Mouse (Mus musculus): ENCODE measurements at regions not wholly inside any gene's neighbourhood (a gene's known extent, or its start where the extent isn't known, plus 50 kb on each side); places are given as distances from the start of the nearest gene placed in this dataset.

- Histone ChIP-seq H3K4me3 (ENCODE audit: low read depth, low read length) (no peak overlapping the region), H3K27ac (ENCODE audit: low read depth, low read length) (no peak overlapping the region), H3K36me3 (ENCODE audit: insufficient read depth, low read length) (no peaks in the 10 kb centered on the region), H3K27me3 (ENCODE audit: insufficient read depth, low read length) (no peaks in the 10 kb centered on the region), H3K4me1 (ENCODE audit: insufficient read depth, low read length) (no peaks in the 10 kb centered on the region), H3K4me2 (ENCODE audit: low read depth, low read length, poor library complexity, severe bottlenecking) (no peak overlapping the region), H3K9me3 (ENCODE audit: low read length) (no peaks in the 10 kb centered on the region), H3K9ac (replicated peaks; ENCODE audit: low read length, poor library complexity, severe bottlenecking) (no peak overlapping the region)
- no peak for TF ChIP-seq CTCF (IDR thresholded peaks at IDR 0.05)
- WGBS, result 57% methylated on average over 5 of the region's 5 CpGs
- DNase-seq (ENCODE audit: low spot score) (peak; percentile 10), ATAC-seq (ENCODE audit: low FRiP score) (no peak)
Observed at GRCm38 (mm10) chr8:15438546-15438945, 392.7 kb upstream of the BB014433 start.

DNA sequence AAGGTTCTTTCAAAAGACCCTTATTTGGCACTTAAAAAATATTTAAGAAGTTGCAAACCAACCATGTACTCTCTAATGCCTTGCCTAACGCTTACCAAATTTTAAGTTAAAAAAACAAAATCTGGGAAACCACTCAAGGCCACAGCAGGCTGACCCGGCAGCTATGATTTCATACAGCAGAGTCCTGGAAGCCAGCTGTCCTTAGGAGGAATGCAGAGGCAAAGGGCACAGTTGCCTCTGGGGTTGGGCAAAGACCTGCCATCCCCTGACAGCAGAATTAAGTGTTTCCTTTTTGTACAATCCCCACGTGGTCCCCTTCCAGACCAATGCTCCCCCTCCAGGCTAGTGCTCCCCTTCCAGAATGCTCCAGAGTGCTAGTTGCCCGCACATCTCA, 348.8 kb upstream of the BB014433 start:
- Histone ChIP-seq H3K4me3 (ENCODE audit: low read depth, low read length) (no peak overlapping the region), H3K36me3 (ENCODE audit: insufficient read depth, low read length) (no peaks in the 10 kb centered on the region), H3K4me1 (ENCODE audit: insufficient read depth, low read length) (peaks cover 5% of the 10 kb centered on the region; the same call in 1 of the 2 replicates), H3K9me3 (ENCODE audit: low read length) (no peaks in the 10 kb centered on the region), H3K4me2 (ENCODE audit: low read depth, low read length, poor library complexity, severe bottlenecking) (no peak overlapping the region), H3K27me3 (ENCODE audit: insufficient read depth, low read length) (no peaks in the 10 kb centered on the region), H3K27ac (ENCODE audit: low read depth, low read length) (no peak overlapping the region), H3K9ac (replicated peaks; ENCODE audit: low read length, poor library complexity, severe bottlenecking) (no peak overlapping the region)
- ATAC-seq (ENCODE audit: low FRiP score), result no peak
- no peak for DNase-seq (ENCODE audit: low spot score)
- no peak for TF ChIP-seq CTCF (IDR thresholded peaks at IDR 0.05)
- 43% methylated on average over 4 of the region's 4 CpGs for WGBS

GRCm38 (mm10) chr8:15393936-15394721, 348.3 kb upstream of the BB014433 start:
- no peak overlapping the region for H3K4me3 ChIP-seq (ENCODE audit: low read depth, low read length)
- 27% methylated on average over 5 of the region's 5 CpGs for WGBS
- H3K36me3 ChIP-seq (ENCODE audit: insufficient read depth, low read length), result no peaks in the 10 kb centered on the region
- no peak overlapping the region for H3K27ac ChIP-seq (ENCODE audit: low read depth, low read length)
- H3K27me3 ChIP-seq (ENCODE audit: insufficient read depth, low read length), result no peaks in the 10 kb centered on the region
- H3K4me1 ChIP-seq (ENCODE audit: insufficient read depth, low read length), result peaks cover 5% of the 10 kb centered on the region; the same call in 1 of the 2 replicates
- no peak for TF ChIP-seq CTCF (IDR thresholded peaks at IDR 0.05)
- ATAC-seq (ENCODE audit: low FRiP score), result no peak
- H3K4me2 ChIP-seq (ENCODE audit: low read depth, low read length, poor library complexity, severe bottlenecking), result no peak overlapping the region
- no peak for DNase-seq (ENCODE audit: low spot score)
- no peak overlapping the region for H3K9ac ChIP-seq (replicated peaks; ENCODE audit: low read length, poor library complexity, severe bottlenecking)
- no peaks in the 10 kb centered on the region for H3K9me3 ChIP-seq (ENCODE audit: low read length)

DNA sequence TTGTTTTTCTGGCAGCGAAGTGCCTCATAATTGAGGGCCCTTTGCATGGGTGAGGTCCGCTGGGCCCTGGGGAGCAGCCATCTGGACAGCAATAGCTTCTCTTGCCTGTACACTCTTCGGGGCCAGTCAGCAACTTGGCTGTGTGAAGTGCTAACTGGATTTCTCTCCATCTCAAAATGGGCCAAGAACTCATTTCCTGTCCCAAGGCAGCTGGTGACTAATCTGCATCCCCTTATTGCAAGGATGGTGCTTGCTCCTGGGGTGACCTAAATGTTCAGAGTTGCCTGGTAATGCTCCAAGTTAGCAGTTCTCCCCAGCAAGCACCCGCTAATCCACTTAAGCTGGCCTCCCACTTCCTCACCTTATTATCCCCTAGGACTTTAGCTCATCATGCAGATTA, 346.2 kb upstream of the BB014433 start:
- Histone ChIP-seq H3K9ac (replicated peaks; ENCODE audit: low read length, poor library complexity, severe bottlenecking) (no peak overlapping the region), H3K27ac (ENCODE audit: low read depth, low read length) (no peak overlapping the region), H3K4me2 (ENCODE audit: low read depth, low read length, poor library complexity, severe bottlenecking) (no peak overlapping the region), H3K27me3 (ENCODE audit: insufficient read depth, low read length) (no peaks in the 10 kb centered on the region), H3K36me3 (ENCODE audit: insufficient read depth, low read length) (no peaks in the 10 kb centered on the region), H3K9me3 (ENCODE audit: low read length) (no peaks in the 10 kb centered on the region), H3K4me3 (ENCODE audit: low read depth, low read length) (no peak overlapping the region), H3K4me1 (ENCODE audit: insufficient read depth, low read length) (peaks cover 5% of the 10 kb centered on the region; the same call in 1 of the 2 replicates)
- TF ChIP-seq CTCF (IDR thresholded peaks at IDR 0.05), result no peak
- 51% methylated on average over 4 of the region's 4 CpGs for WGBS
- no peak for ATAC-seq (ENCODE audit: low FRiP score)
- peak; percentile 53 for DNase-seq (ENCODE audit: low spot score)

- Histone ChIP-seq H3K9me3 (ENCODE audit: low read length) (no peaks in the 10 kb centered on the region), H3K36me3 (ENCODE audit: insufficient read depth, low read length) (no peaks in the 10 kb centered on the region), H3K27me3 (ENCODE audit: insufficient read depth, low read length) (no peaks in the 10 kb centered on the region), H3K4me2 (ENCODE audit: low read depth, low read length, poor library complexity, severe bottlenecking) (no peak overlapping the region), H3K4me3 (ENCODE audit: low read depth, low read length) (no peak overlapping the region), H3K27ac (ENCODE audit: low read depth, low read length) (no peak overlapping the region), H3K9ac (replicated peaks; ENCODE audit: low read length, poor library complexity, severe bottlenecking) (no peak overlapping the region), H3K4me1 (ENCODE audit: insufficient read depth, low read length) (peaks cover 7% of the 10 kb centered on the region; the same call in 1 of the 2 replicates)
- 85% methylated on average over 5 of the region's 5 CpGs for WGBS
- DNase-seq (ENCODE audit: low spot score) (no peak), ATAC-seq (ENCODE audit: low FRiP score) (no peak)
- no peak for TF ChIP-seq CTCF (IDR thresholded peaks at IDR 0.05)
Observed at GRCm38 (mm10) chr8:15388791-15389190, 342.9 kb upstream of the BB014433 start.

DNA sequence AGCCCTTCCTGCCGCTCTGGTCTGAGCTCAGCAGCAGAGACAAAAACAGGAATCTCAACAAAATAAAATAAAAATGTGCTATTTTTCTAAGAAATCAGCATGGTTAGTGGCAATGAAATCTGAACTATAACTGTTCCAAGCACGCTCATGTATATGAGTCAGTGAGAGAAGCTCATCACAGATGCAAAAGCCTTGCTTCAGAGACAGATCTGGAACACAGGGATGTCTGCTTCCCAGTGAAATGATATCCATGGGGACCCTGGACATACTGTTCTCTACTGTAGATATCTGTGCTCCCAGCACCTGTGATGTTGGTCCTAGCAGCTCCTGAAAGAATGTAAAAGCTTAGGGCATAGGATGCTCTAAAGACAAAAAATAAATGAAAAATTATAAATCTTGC, 321.2 kb upstream of the BB014433 start:
- H3K27ac ChIP-seq (ENCODE audit: low read depth, low read length), result 0 out of 2 replicates have a peak overlapping the region, but pooled peaks have one; percentile 39
- H3K4me2 ChIP-seq (ENCODE audit: low read depth, low read length, poor library complexity, severe bottlenecking), result no peak overlapping the region
- H3K9me3 ChIP-seq (ENCODE audit: low read length), result no peaks in the 10 kb centered on the region
- TF ChIP-seq CTCF (IDR thresholded peaks at IDR 0.05), result no peak
- no peaks in the 10 kb centered on the region for H3K27me3 ChIP-seq (ENCODE audit: insufficient read depth, low read length)
- H3K4me1 ChIP-seq (ENCODE audit: insufficient read depth, low read length), result no peaks in the 10 kb centered on the region
- H3K36me3 ChIP-seq (ENCODE audit: insufficient read depth, low read length), result no peaks in the 10 kb centered on the region
- WGBS, result 42% methylated on average over 2 of the region's 2 CpGs
- H3K4me3 ChIP-seq (ENCODE audit: low read depth, low read length), result no peak overlapping the region
- no peak overlapping the region for H3K9ac ChIP-seq (replicated peaks; ENCODE audit: low read length, poor library complexity, severe bottlenecking)
- no peak for DNase-seq (ENCODE audit: low spot score)
- ATAC-seq (ENCODE audit: low FRiP score), result no peak

Measured in midbrain, postnatal 0 days (tissue).